Mouse (Mus musculus) cerebellum, adult 2 months (tissue): ENCODE measurements around the gene Eya3.

Experiments used
- CTCF ChIP-seq: fragments of 200-500 bp; IDR thresholded peaks from 2 replicates; pipeline ENCODE4 v1.5.1; 2011; ENCODE audit warnings: low read depth, mild to moderate bottlenecking, control low read depth, low read length, moderate library complexity, borderline replicate concordance; ENCODE audit not compliant: insufficient read depth
- POLR2A ChIP-seq: fragments of 200-500 bp; IDR thresholded peaks from 2 replicates; pipeline ENCODE4 v1.6.1; 2011; ENCODE audit warnings: low read length, control low read depth, borderline replicate concordance; ENCODE audit not compliant: insufficient read depth

GRCm38 (mm10) chr4:132611320-132611719 lies 27.5 kb upstream of the Eya3 start:
- no peak for TF ChIP-seq CTCF
- TF ChIP-seq POLR2A, result no peak
